Mouse (Mus musculus): ENCODE results near the gene Polrmt.

DNA sequence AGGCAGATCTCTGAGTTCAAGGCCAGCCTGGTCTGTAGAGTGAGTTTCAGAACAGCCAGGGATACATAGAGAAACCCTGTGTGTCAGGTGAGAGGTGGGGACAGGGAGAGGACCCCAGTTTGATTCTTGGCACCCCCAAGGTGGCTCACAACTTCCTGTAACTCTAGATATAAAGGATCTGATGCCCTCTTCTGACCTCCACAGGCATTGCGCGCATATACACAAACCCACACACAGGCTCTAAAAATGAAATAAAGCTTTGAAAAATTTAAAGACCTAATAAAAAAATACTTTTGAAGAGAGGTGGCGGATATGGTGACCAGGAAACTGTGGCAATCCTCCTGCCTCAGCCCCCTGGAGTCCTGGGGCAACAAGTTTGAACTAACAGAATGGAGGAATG, 49.5 kb upstream of the Polrmt start:
- no peak for TF ChIP-seq CTCF (IDR thresholded peaks at IDR 0.05; ENCODE audit: extremely low read depth, insufficient read length, insufficient replicate concordance, low read depth, low read length)
- TF ChIP-seq POLR2A (IDR thresholded peaks at IDR 0.05; ENCODE audit: low read depth, low read length): no peak

All from small intestine, adult 2 months (tissue).